Mouse (Mus musculus): ENCODE measurements around the gene Ror1. TPM values are rescaled to one million over a fixed set of nuclear protein-coding genes. Genes with fewer than 3 reads are reported as not detected.

Ror1 gene
- total RNA-seq, 1 experiment = 2.2 TPM

- in situ Hi-C loops (cut with MboI; ENCODE audit: low sequenced_read_pairs in 2 of 2, unreplicated experiment in 2 of 2) = no loop called here
- no peaks in the 10 kb centered on the region for H3K9me3 ChIP-seq (ENCODE audit: control insufficient read depth, insufficient read depth, low read depth, low read length)
- no peaks in the 10 kb centered on the region for H3K4me1 ChIP-seq (ENCODE audit: control insufficient read depth in 2 of 2, insufficient read depth in 2 of 2, low read length in 2 of 2, poor library complexity in 1 of 2)
- H3K4me3 ChIP-seq (ENCODE audit: insufficient read depth in 1 of 2, low read depth in 1 of 2, low read length in 2 of 2, poor library complexity in 1 of 2, severe bottlenecking in 1 of 2) = no peak overlapping the region
- no peak overlapping the region for H3K27ac ChIP-seq (ENCODE audit: insufficient read depth, low read depth, low read length, poor library complexity, severe bottlenecking)
- no peak overlapping the region for H3K9ac ChIP-seq (ENCODE audit: insufficient read depth, low read depth, low read length, poor library complexity, severe bottlenecking)
- no peaks in the 10 kb centered on the region for H3K36me3 ChIP-seq (ENCODE audit: control insufficient read depth, insufficient read depth, low read length, poor library complexity, severe bottlenecking)
- no peak for DNase-seq (ENCODE audit: low read depth, low spot score)
- TF ChIP-seq CHD2 (IDR thresholded peaks at IDR 0.05; ENCODE audit: low read depth, low read length) (no peak), HCFC1 (IDR thresholded peaks at IDR 0.05; ENCODE audit: borderline replicate concordance, insufficient read depth, low read length) (no peak), ZNF384 (IDR thresholded peaks at IDR 0.05; ENCODE audit: low read depth, low read length) (no peak), ZC3H11A (IDR thresholded peaks at IDR 0.05; ENCODE audit: borderline replicate concordance, low read depth, low read length) (no peak), MAFK (IDR thresholded peaks at IDR 0.05; ENCODE audit: insufficient read depth, low read depth, low read length) (no peak)
These were observed 239.6 kb downstream of the Ror1 start for GRCm38 (mm10) chr4:100335168-100335567.

- no peak for DNase-seq (ENCODE audit: low read depth, low spot score)
- H3K27ac ChIP-seq (ENCODE audit: insufficient read depth, low read depth, low read length, poor library complexity, severe bottlenecking) = no peak overlapping the region
- in situ Hi-C loops (cut with MboI; ENCODE audit: low sequenced_read_pairs in 2 of 2, unreplicated experiment in 2 of 2) = no loop called here
- no peaks in the 10 kb centered on the region for H3K4me1 ChIP-seq (ENCODE audit: control insufficient read depth in 2 of 2, insufficient read depth in 2 of 2, low read length in 2 of 2, poor library complexity in 1 of 2)
- TF ChIP-seq ZNF384 (IDR thresholded peaks at IDR 0.05; ENCODE audit: low read depth, low read length) (no peak), CHD2 (IDR thresholded peaks at IDR 0.05; ENCODE audit: low read depth, low read length) (no peak), HCFC1 (IDR thresholded peaks at IDR 0.05; ENCODE audit: borderline replicate concordance, insufficient read depth, low read length) (no peak)
- H3K36me3 ChIP-seq (ENCODE audit: control insufficient read depth, insufficient read depth, low read length, poor library complexity, severe bottlenecking) = no peaks in the 10 kb centered on the region
- no peak overlapping the region for H3K9ac ChIP-seq (ENCODE audit: insufficient read depth, low read depth, low read length, poor library complexity, severe bottlenecking)
- no peak overlapping the region for H3K4me3 ChIP-seq (ENCODE audit: insufficient read depth in 1 of 2, low read depth in 1 of 2, low read length in 2 of 2, poor library complexity in 1 of 2, severe bottlenecking in 1 of 2)
- H3K9me3 ChIP-seq (ENCODE audit: control insufficient read depth, insufficient read depth, low read depth, low read length) = no peaks in the 10 kb centered on the region
These were observed 252.2 kb downstream of the Ror1 start for GRCm38 (mm10) chr4:100347791-100348190.

- DNase-seq (ENCODE audit: low read depth, low spot score) = no peak
- no peak overlapping the region for H3K9ac ChIP-seq (ENCODE audit: insufficient read depth, low read depth, low read length, poor library complexity, severe bottlenecking)
- in situ Hi-C loops (cut with MboI; ENCODE audit: low sequenced_read_pairs in 2 of 2, unreplicated experiment in 2 of 2) = no loop called here
- H3K36me3 ChIP-seq (ENCODE audit: control insufficient read depth, insufficient read depth, low read length, poor library complexity, severe bottlenecking) = no peaks in the 10 kb centered on the region
- no peak overlapping the region for H3K27ac ChIP-seq (ENCODE audit: insufficient read depth, low read depth, low read length, poor library complexity, severe bottlenecking)
- no peaks in the 10 kb centered on the region for H3K9me3 ChIP-seq (ENCODE audit: control insufficient read depth, insufficient read depth, low read depth, low read length)
- no peaks in the 10 kb centered on the region for H3K4me1 ChIP-seq (ENCODE audit: control insufficient read depth in 2 of 2, insufficient read depth in 2 of 2, low read length in 2 of 2, poor library complexity in 1 of 2)
- no peak for TF ChIP-seq ZNF384 (IDR thresholded peaks at IDR 0.05; ENCODE audit: low read depth, low read length)
- no peak for TF ChIP-seq ZC3H11A (IDR thresholded peaks at IDR 0.05; ENCODE audit: borderline replicate concordance, low read depth, low read length)
- TF ChIP-seq HCFC1 (IDR thresholded peaks at IDR 0.05; ENCODE audit: borderline replicate concordance, insufficient read depth, low read length) = no peak
- TF ChIP-seq MAFK (IDR thresholded peaks at IDR 0.05; ENCODE audit: insufficient read depth, low read depth, low read length) = no peak
- TF ChIP-seq CHD2 (IDR thresholded peaks at IDR 0.05; ENCODE audit: low read depth, low read length) = no peak
- no peak overlapping the region for H3K4me3 ChIP-seq (ENCODE audit: insufficient read depth in 1 of 2, low read depth in 1 of 2, low read length in 2 of 2, poor library complexity in 1 of 2, severe bottlenecking in 1 of 2)
These were observed 254.7 kb downstream of the Ror1 start for GRCm38 (mm10) chr4:100350106-100350795.

- no peak overlapping the region for H3K27ac ChIP-seq (ENCODE audit: insufficient read depth, low read depth, low read length, poor library complexity, severe bottlenecking)
- no peak overlapping the region for H3K4me3 ChIP-seq (ENCODE audit: insufficient read depth in 1 of 2, low read depth in 1 of 2, low read length in 2 of 2, poor library complexity in 1 of 2, severe bottlenecking in 1 of 2)
- in situ Hi-C loops (cut with MboI; ENCODE audit: low sequenced_read_pairs in 2 of 2, unreplicated experiment in 2 of 2) = no loop called here
- DNase-seq (ENCODE audit: low read depth, low spot score) = no peak
- no peaks in the 10 kb centered on the region for H3K36me3 ChIP-seq (ENCODE audit: control insufficient read depth, insufficient read depth, low read length, poor library complexity, severe bottlenecking)
- no peak overlapping the region for H3K9ac ChIP-seq (ENCODE audit: insufficient read depth, low read depth, low read length, poor library complexity, severe bottlenecking)
- H3K9me3 ChIP-seq (ENCODE audit: control insufficient read depth, insufficient read depth, low read depth, low read length) = no peaks in the 10 kb centered on the region
- TF ChIP-seq ZC3H11A (IDR thresholded peaks at IDR 0.05; ENCODE audit: borderline replicate concordance, low read depth, low read length) (no peak), ZNF384 (IDR thresholded peaks at IDR 0.05; ENCODE audit: low read depth, low read length) (no peak), HCFC1 (IDR thresholded peaks at IDR 0.05; ENCODE audit: borderline replicate concordance, insufficient read depth, low read length) (no peak), CHD2 (IDR thresholded peaks at IDR 0.05; ENCODE audit: low read depth, low read length) (no peak), MAFK (IDR thresholded peaks at IDR 0.05; ENCODE audit: insufficient read depth, low read depth, low read length) (no peak)
- H3K4me1 ChIP-seq (ENCODE audit: control insufficient read depth in 2 of 2, insufficient read depth in 2 of 2, low read length in 2 of 2, poor library complexity in 1 of 2) = no peaks in the 10 kb centered on the region
These were observed 256.3 kb downstream of the Ror1 start for GRCm38 (mm10) chr4:100351797-100352290.
